Mouse (Mus musculus): ENCODE measurements around the gene Ppp1r9b. TPM values are rescaled to one million over a fixed set of nuclear protein-coding genes. Genes with fewer than 3 reads are reported as not detected.

Ppp1r9b gene
- polyA plus RNA-seq, 1 experiment: 31.4 TPM

DNA sequence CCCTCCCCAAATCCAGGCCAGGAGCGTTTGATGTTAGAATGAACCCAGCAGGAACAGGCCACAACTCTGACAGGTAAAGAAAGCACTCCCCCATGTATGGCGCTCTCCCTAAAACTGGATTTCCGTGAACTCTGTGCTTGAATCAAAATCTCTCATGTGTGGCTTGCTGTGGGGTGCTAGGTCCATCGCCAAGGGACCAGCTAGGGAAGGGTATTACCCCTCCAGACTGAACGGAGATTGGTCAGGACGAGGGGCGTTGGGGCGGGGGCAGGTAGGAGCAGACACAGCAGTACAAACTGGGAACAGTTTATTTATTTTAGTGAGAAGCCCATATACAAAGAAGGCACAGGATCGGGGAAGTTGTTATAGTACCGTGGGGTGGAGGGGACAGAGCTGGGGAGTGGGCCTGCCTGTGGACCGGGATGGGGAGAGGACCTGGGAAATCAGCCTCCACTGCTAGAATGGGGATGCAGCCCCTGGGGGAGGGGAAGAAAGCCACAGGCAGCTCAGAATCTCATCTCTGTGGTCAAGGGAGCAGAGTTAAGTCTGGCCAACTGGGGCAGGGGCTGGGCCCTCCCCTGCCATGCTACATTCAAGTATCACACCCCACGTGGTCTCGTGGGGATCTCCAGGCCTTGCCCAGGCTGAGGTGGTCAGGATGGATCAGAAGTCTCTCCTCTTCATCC lies 53.5 kb downstream of the Ppp1r9b start:
- Histone ChIP-seq H3K9me3 (ENCODE audit: control insufficient read depth, low read length) (no peaks in the 10 kb centered on the region), H3K4me3 (replicated peaks) (no peak overlapping the region), H3K27me3 (ENCODE audit: control insufficient read depth) (peaks cover 3% of the 10 kb centered on the region; the same call in 1 of the 2 replicates), H3K4me1 (ENCODE audit: control insufficient read depth) (peaks cover 38% of the 10 kb centered on the region), H3K36me3 (ENCODE audit: control insufficient read depth) (peaks cover 2% of the 10 kb centered on the region)
- TF ChIP-seq TAL1 (IDR thresholded peaks at IDR 0.05; ENCODE audit: low read length) (no peak), GATA1 (IDR thresholded peaks at IDR 0.05; ENCODE audit: low read length) (no peak)

DNA sequence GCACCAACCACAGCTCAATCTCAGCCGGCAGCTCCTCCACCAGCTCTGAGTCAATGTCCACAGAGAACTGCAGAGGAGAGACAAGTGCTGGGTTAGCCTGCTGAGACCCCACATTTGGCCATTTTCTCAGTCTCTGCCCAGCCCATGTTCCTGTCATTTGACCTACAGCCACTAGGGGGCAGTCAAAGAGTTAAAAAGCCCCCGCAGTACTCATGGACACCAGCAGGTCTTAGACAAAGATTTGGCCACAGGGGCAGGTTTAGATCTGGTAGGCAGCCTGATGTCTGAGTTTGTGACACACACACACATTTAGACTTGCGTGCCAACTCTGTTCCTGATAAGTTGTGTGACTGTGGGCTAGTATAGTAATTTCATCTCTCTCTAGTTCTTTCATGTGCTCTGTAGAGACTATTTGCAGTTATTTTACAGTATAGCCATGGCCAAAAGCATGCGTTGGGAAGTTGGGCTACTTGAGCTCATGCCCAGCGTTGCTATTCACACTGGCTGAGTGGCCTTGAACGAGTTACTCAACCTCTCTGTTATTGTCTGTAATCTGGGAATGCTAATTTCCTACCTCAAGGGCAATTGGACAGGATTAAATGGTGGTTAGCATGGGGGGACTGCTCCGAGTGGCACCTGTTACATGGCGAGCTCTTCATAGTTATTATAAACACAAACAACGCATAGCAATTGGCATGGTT lies 56.3 kb downstream of the Ppp1r9b start:
- TF ChIP-seq TAL1 (IDR thresholded peaks at IDR 0.05; ENCODE audit: low read length): no peak
- no peak for TF ChIP-seq GATA1 (IDR thresholded peaks at IDR 0.05; ENCODE audit: low read length)
- Histone ChIP-seq H3K4me1 (ENCODE audit: control insufficient read depth) (peaks cover 11% of the 10 kb centered on the region), H3K4me3 (replicated peaks) (no peak overlapping the region), H3K9me3 (ENCODE audit: control insufficient read depth, low read length) (no peaks in the 10 kb centered on the region), H3K27me3 (ENCODE audit: control insufficient read depth) (peaks cover 3% of the 10 kb centered on the region; the same call in 1 of the 2 replicates), H3K36me3 (ENCODE audit: control insufficient read depth) (no peaks in the 10 kb centered on the region; the same call in 1 of the 2 replicates)

DNA sequence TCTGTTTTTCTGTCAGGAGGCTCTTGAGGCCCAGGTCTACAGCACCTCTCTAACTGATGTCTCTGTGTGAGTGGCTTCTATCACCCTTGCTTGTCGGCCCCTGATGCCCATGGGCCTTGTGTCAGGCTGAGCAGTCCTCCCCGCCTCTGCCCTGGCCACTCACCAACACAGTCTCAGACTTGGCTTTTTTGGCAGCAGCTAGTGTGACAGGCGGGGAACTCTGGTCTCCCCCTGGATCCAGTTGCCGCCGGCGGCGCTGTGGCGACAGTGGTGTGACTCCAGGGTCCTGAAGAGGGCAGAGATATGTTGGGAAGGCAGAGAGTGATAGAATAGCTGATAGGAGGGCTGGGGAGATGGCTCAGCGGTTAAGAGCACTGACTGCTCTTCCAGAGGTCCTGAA lies 62.2 kb downstream of the Ppp1r9b start:
- no peak overlapping the region for H3K4me3 ChIP-seq (replicated peaks)
- peaks cover 6% of the 10 kb centered on the region; the same call in 1 of the 2 replicates for H3K27me3 ChIP-seq (ENCODE audit: control insufficient read depth)
- H3K9me3 ChIP-seq (ENCODE audit: control insufficient read depth, low read length): no peaks in the 10 kb centered on the region
- H3K36me3 ChIP-seq (ENCODE audit: control insufficient read depth): no peaks in the 10 kb centered on the region; the same call in 1 of the 2 replicates
- TF ChIP-seq TAL1 (IDR thresholded peaks at IDR 0.05; ENCODE audit: low read length): no peak
- TF ChIP-seq GATA1 (IDR thresholded peaks at IDR 0.05; ENCODE audit: low read length): no peak
- no peaks in the 10 kb centered on the region for H3K4me1 ChIP-seq (ENCODE audit: control insufficient read depth)

Other genes starting within 250 kb of the Ppp1r9b start
- gene Cdc34b, start 249.3 kb upstream of the Ppp1r9b start, polyA plus RNA-seq (2012): 0.07 TPM in 1 of 2 replicates, not detected in the other
- not detected in 2 replicates for gene Tmem92, start 208.3 kb upstream of the Ppp1r9b start, polyA plus RNA-seq (2012)
- 0.01 TPM in 2 replicates for gene Col1a1, start 54.8 kb upstream of the Ppp1r9b start, polyA plus RNA-seq (2012)
- gene Hils1, start 23.4 kb upstream of the Ppp1r9b start, polyA plus RNA-seq (2012): not detected in 2 replicates
- gene Sgca, start 14.7 kb upstream of the Ppp1r9b start, polyA plus RNA-seq (2012): not detected in 2 replicates
- gene Samd14, start 18.8 kb downstream of the Ppp1r9b start, polyA plus RNA-seq (2012): 123 and 135 TPM in 2 replicates
- 4.0 and 7.2 TPM in 2 replicates for gene Pdk2, start 50.3 kb downstream of the Ppp1r9b start, polyA plus RNA-seq (2012)
- 0.01 and 0.03 TPM in 2 replicates for gene Itga3, start 85.8 kb downstream of the Ppp1r9b start, polyA plus RNA-seq (2012)
- gene Dlx3, start 129.1 kb downstream of the Ppp1r9b start, polyA plus RNA-seq (2012): not detected in 2 replicates
- gene Dlx4, start 155.2 kb downstream of the Ppp1r9b start, polyA plus RNA-seq (2012): not detected in 2 replicates